Mouse (Mus musculus): ENCODE results near the gene Fam124a. TPM values are rescaled to one million over a fixed set of nuclear protein-coding genes. Genes with fewer than 3 reads are reported as not detected.

Gene Fam124a
- polyA plus RNA-seq, 1 experiment from 2014 or later = 3.2 TPM

- no peak for ATAC-seq
- no peak overlapping the region for H3K9ac ChIP-seq (replicated peaks)
- 77% methylated on average over 3 of the region's 3 CpGs for WGBS (ENCODE audit: insufficient replicate concordance)
- no peaks in the 10 kb centered on the region for H3K9me3 ChIP-seq (ENCODE audit: low read length)
- no peaks in the 10 kb centered on the region for H3K27me3 ChIP-seq (ENCODE audit: insufficient read depth, low read length)
- H3K36me3 ChIP-seq (replicated peaks; ENCODE audit: insufficient read depth, low read length) = no peaks in the 10 kb centered on the region
- no peaks in the 10 kb centered on the region for H3K4me1 ChIP-seq (ENCODE audit: insufficient read depth)
- DNase-seq = no peak
- H3K4me2 ChIP-seq (ENCODE audit: low read depth, low read length) = no peak overlapping the region
- TF ChIP-seq EP300 (IDR thresholded peaks at IDR 0.05; ENCODE audit: low read depth) (no peak), CTCF (IDR thresholded peaks at IDR 0.05; ENCODE audit: low read depth) (no peak)
- no peak overlapping the region for H3K4me3 ChIP-seq (ENCODE audit: low read depth, low read length)
- no peak overlapping the region for H3K27ac ChIP-seq (ENCODE audit: low read depth)
Observed at GRCm38 (mm10) chr14:62622393-62622792, 66.9 kb downstream of the Fam124a start.

GRCm38 (mm10) chr14:62627951-62628350, 72.4 kb downstream of the Fam124a start:
- Histone ChIP-seq H3K4me2 (ENCODE audit: low read depth, low read length) (no peak overlapping the region), H3K27me3 (ENCODE audit: insufficient read depth, low read length) (no peaks in the 10 kb centered on the region), H3K4me1 (ENCODE audit: insufficient read depth) (no peaks in the 10 kb centered on the region), H3K27ac (ENCODE audit: low read depth) (no peak overlapping the region), H3K4me3 (ENCODE audit: low read depth, low read length) (no peak overlapping the region), H3K36me3 (replicated peaks; ENCODE audit: insufficient read depth, low read length) (no peaks in the 10 kb centered on the region), H3K9ac (replicated peaks) (no peak overlapping the region), H3K9me3 (ENCODE audit: low read length) (no peaks in the 10 kb centered on the region)
- TF ChIP-seq CTCF (IDR thresholded peaks at IDR 0.05; ENCODE audit: low read depth) = no peak
- WGBS (ENCODE audit: insufficient replicate concordance) = 79% methylated on average over 5 of the region's 5 CpGs
- ATAC-seq = no peak
- DNase-seq = no peak

DNA sequence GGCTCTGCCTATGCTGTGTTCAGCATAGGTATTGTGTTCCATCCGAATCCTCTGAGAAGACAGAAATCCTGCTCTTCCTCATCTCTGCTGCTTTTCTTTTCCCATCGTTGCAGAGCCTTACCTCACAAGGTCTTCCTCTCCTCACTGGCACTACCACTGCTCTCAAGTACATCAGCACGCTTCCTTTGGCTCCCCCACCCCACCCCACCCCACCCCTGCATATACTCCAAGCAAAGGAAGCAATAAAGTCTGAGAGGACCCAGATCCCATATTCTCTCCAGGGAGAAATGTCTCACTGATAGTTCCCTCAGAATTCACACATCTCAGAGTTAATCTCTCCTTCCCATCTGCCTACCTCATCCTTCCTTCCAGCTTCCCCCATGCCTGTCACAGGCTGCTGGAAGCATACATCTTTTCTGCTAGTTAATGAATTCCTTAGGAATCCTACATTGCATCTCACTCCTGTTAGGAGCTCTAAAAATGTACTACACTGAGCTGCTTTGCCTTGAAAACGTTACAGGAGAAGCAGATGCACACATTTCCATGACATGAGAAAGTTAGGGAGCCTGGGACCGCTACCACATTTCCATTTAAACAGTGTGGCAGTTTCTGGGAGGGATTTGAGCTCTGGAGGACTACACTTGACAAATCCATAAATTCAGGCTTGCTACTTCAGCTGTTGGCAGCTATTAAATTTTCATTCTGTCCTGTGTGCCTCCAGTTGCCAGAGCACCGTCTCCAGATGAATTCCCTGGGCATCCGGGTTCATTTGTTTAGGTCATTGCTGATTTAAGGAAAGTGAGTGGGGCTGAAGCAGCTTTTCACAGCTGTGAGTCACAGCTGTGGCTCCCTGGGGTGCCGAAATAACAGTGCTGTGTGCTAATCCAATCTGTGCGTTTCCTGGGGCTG, 82.2 kb downstream of the Fam124a start:
- Histone ChIP-seq H3K4me2 (ENCODE audit: low read depth, low read length) (no peak overlapping the region), H3K4me3 (ENCODE audit: low read depth, low read length) (no peak overlapping the region), H3K36me3 (replicated peaks; ENCODE audit: insufficient read depth, low read length) (no peaks in the 10 kb centered on the region), H3K9me3 (ENCODE audit: low read length) (no peaks in the 10 kb centered on the region), H3K9ac (replicated peaks) (no peak overlapping the region), H3K27me3 (ENCODE audit: insufficient read depth, low read length) (no peaks in the 10 kb centered on the region), H3K4me1 (ENCODE audit: insufficient read depth) (no peaks in the 10 kb centered on the region), H3K27ac (ENCODE audit: low read depth) (no peak overlapping the region)
- DNase-seq (no peak), ATAC-seq (no peak)
- no peak for TF ChIP-seq CTCF (IDR thresholded peaks at IDR 0.05; ENCODE audit: low read depth)
- TF ChIP-seq EP300 (IDR thresholded peaks at IDR 0.05; ENCODE audit: low read depth) = no peak
- WGBS (ENCODE audit: insufficient replicate concordance) = 32% methylated on average over 9 of the region's 9 CpGs

GRCm38 (mm10) chr14:62638345-62638702, 82.8 kb downstream of the Fam124a start:
- ATAC-seq (no peak), DNase-seq (no peak)
- no peak overlapping the region for H3K9ac ChIP-seq (replicated peaks)
- no peaks in the 10 kb centered on the region for H3K9me3 ChIP-seq (ENCODE audit: low read length)
- no peaks in the 10 kb centered on the region for H3K36me3 ChIP-seq (replicated peaks; ENCODE audit: insufficient read depth, low read length)
- H3K4me1 ChIP-seq (ENCODE audit: insufficient read depth) = no peaks in the 10 kb centered on the region
- WGBS (ENCODE audit: insufficient replicate concordance) = 54% methylated on average over 6 of the region's 6 CpGs
- TF ChIP-seq CTCF (IDR thresholded peaks at IDR 0.05; ENCODE audit: low read depth) = no peak
- no peak for TF ChIP-seq EP300 (IDR thresholded peaks at IDR 0.05; ENCODE audit: low read depth)
- no peak overlapping the region for H3K27ac ChIP-seq (ENCODE audit: low read depth)
- H3K4me3 ChIP-seq (ENCODE audit: low read depth, low read length) = no peak overlapping the region
- no peak overlapping the region for H3K4me2 ChIP-seq (ENCODE audit: low read depth, low read length)
- no peaks in the 10 kb centered on the region for H3K27me3 ChIP-seq (ENCODE audit: insufficient read depth, low read length)

GRCm38 (mm10) chr14:62639111-62639510, 83.6 kb downstream of the Fam124a start:
- H3K36me3 ChIP-seq (replicated peaks; ENCODE audit: insufficient read depth, low read length) = no peaks in the 10 kb centered on the region
- no peak overlapping the region for H3K27ac ChIP-seq (ENCODE audit: low read depth)
- H3K4me2 ChIP-seq (ENCODE audit: low read depth, low read length) = no peak overlapping the region
- ATAC-seq = no peak
- H3K4me3 ChIP-seq (ENCODE audit: low read depth, low read length) = no peak overlapping the region
- DNase-seq = no peak
- no peaks in the 10 kb centered on the region for H3K4me1 ChIP-seq (ENCODE audit: insufficient read depth)
- TF ChIP-seq CTCF (IDR thresholded peaks at IDR 0.05; ENCODE audit: low read depth) = peak; percentile 12; the same call in 1 of the 2 replicates
- no peak for TF ChIP-seq EP300 (IDR thresholded peaks at IDR 0.05; ENCODE audit: low read depth)
- H3K27me3 ChIP-seq (ENCODE audit: insufficient read depth, low read length) = no peaks in the 10 kb centered on the region
- H3K9me3 ChIP-seq (ENCODE audit: low read length) = no peaks in the 10 kb centered on the region
- H3K9ac ChIP-seq (replicated peaks) = no peak overlapping the region
- WGBS (ENCODE audit: insufficient replicate concordance) = 48% methylated on average over 6 of the region's 6 CpGs

DNA sequence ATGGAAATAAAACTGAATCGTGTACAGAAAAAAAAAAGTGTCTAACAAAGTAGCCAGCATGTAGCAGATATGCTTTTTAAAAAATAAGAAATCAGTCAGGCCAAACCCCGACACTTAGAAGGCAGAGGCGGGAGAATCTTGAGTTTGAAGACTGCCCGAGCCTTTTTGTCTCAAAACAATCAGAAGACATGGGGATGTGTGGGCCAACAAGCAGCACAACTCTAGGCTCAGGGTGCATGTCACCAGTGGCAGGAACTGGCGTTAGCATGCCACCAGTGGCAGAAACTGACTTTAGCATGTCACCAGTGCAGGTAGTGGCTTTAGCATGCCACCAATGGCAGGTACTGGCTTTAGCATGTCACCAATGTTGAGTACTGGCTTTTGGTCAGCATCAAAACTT, 84.0 kb downstream of the Fam124a start:
- H3K4me2 ChIP-seq (ENCODE audit: low read depth, low read length) = no peak overlapping the region
- ATAC-seq (no peak), DNase-seq (no peak)
- WGBS (ENCODE audit: insufficient replicate concordance) = 71% methylated on average over 5 of the region's 5 CpGs
- no peak overlapping the region for H3K27ac ChIP-seq (ENCODE audit: low read depth)
- no peaks in the 10 kb centered on the region for H3K9me3 ChIP-seq (ENCODE audit: low read length)
- H3K4me1 ChIP-seq (ENCODE audit: insufficient read depth) = no peaks in the 10 kb centered on the region
- no peaks in the 10 kb centered on the region for H3K36me3 ChIP-seq (replicated peaks; ENCODE audit: insufficient read depth, low read length)
- TF ChIP-seq CTCF (IDR thresholded peaks at IDR 0.05; ENCODE audit: low read depth) = no peak
- no peak for TF ChIP-seq EP300 (IDR thresholded peaks at IDR 0.05; ENCODE audit: low read depth)
- H3K9ac ChIP-seq (replicated peaks) = no peak overlapping the region
- H3K4me3 ChIP-seq (ENCODE audit: low read depth, low read length) = no peak overlapping the region
- H3K27me3 ChIP-seq (ENCODE audit: insufficient read depth, low read length) = no peaks in the 10 kb centered on the region

Data from liver, postnatal 0 days (tissue).